Mouse (Mus musculus) frontal cortex, postnatal 10 days (tissue): ENCODE measurements around the gene Rb1.

Experiments
- DNase-seq, 2 experiments: peaks; one replicate each; pipeline ENCODE4 v3.0.0; 2022; ENCODE audit warnings: low spot score in 2 of 2, mixed read lengths in 1 of 2

Rb1 gene

DNA sequence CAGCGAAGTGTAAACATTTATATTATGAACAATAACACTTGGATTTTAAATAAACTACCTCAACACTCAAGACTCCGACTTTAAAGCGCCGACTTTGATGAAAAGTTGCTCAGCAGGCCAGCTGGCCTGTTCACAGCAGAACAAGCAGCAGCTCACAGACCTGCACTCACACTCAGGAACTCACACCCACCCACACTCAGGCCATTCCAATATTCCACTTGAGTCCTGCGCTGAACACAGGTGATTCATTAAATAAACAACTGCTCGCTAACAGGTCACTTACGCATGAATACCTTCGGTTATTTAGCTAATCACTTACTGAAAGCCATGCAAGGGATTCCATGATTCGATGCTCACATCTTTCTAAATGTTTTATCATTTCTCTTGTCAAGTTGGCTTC lies 63.4 kb downstream of the Rb1 start:
- no peak for DNase-seq

DNA sequence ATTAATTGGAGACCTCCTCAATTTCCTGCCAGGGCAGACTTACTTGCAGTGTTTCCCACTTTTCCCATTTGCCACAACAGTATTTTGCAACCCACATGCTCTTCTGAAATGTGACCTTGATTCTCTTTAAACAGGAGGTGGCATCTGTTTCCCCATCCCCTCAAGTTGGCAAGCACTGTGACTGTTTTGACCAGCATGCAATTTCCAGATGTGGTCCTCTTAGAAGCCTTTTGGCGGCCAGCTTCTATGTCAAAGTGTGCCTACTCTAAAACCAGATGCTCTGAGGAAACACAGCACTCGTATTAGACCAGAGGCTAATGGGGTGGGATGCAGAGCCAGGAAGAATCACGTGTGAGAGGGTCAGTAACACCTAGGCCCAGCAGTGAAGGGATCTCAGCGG lies 67.4 kb downstream of the Rb1 start:
- no peak for DNase-seq

DNA sequence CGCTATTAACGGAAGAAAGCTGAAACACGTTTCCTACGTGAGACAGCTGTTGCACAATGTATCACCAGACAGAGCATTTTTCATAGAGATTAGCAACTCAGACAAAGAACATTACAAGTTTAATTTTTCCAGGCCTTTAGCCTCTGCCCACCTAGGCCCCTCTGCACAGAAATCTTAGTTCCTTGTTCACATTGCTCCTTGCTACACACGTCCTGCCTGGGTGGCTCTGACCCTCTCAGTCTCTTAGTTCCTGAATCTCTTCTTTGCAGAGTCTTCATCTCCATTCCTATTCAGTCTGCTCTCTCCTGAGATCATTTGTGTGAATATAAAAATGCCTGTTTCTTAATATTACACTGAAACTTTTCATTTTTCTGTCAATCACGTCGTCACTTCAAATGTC lies 68.3 kb downstream of the Rb1 start:
- no peak for DNase-seq

DNA sequence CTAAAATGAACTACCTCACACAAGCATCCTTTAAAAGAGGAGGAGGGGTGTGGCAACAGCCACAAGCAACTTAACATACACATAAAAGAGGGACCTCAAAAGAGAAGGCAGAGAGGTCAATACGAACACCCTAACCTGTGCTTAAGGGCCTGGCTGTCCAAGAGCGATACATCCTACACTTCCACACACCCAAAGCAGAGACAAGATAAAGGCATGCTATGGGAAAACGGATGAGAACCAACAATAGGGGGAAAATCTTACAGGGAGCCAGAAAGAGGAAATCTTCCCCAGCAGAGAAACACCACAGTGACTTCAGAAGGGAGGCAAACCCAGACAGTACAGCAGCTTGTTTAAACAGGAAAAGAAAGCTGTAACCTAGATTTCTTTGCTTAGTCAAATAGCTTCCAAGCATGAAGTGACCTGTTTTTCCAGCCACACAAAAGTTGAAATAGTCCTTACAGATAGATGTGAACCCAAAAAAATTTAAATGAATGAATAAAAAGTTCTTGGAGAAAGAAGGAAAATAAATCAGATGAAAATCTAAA lies 70.1 kb downstream of the Rb1 start:
- DNase-seq = no peak

DNA sequence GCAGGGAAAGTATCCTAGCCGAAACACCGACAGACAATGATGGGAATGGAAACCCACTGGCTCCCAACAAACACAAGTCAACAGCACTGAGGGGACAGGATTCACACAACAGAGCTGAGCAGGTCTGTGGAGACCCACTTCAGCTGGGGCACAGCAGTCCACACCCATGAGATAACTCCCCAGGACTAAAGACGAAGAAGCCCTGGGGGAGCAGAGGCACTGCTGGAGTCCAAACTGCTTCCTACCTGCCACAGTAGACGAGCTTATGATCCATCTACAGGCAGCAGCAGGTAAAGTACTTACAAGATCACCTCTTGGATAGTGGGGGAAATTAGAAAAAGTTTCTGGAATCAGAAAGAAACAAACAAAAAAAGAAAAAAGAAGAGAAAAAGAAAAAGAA lies 71.2 kb downstream of the Rb1 start:
- DNase-seq = no peak

DNA sequence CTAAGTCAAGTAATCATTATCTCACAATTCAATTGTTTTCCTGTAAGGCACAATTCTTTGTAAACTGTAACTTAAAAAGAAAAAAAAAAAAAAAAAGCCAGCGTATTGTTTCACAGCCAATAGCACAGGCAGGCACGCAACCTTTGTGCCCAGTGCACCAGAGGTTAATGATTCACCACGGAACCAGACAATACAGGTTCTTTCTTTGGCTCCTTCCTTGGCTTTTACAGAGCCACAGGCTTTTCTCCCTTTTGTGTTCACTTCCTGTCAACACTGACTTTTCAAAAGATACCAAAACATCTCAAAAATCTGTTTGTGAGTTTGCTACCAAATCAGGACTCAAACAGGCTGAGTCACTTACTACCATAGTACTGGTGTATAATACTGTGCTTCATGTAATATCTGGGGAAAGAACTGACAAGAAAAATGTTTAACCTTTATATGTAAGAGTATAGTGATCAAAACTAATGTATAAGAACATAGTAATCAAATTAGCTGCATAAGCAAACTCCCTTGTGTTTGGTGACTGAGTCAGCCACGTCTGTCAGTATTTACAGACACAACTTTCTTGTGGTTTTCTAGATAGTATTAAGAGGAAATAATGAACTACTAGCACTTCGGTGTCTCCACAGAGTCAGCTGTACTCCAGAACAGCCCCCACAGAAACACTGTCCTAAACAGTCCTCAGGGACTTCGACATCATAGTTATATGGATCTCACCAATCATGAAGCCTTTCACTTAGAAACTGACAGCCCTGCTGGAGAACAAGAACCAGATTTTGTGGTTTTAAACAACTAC lies 72.0 kb downstream of the Rb1 start:
- no peak for DNase-seq

DNA sequence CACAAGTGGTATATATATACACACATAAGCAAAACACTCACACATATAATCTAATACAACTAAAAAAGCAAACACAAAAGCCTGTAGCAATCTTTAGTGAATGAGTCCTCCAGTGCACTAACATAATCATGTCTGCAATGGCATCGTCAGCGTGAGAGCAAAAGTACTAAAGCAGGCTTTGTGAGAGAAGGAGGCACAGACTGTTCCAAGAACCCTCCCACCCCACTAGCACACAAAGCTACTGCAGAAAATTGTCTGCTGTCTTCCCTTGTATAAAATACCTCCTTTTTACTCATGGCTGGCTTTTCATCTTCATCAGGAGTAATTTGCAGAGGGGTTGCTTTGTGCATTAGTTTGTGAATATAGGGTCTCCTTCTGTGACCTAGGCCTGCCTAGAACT lies 73.3 kb downstream of the Rb1 start:
- no peak for DNase-seq

DNA sequence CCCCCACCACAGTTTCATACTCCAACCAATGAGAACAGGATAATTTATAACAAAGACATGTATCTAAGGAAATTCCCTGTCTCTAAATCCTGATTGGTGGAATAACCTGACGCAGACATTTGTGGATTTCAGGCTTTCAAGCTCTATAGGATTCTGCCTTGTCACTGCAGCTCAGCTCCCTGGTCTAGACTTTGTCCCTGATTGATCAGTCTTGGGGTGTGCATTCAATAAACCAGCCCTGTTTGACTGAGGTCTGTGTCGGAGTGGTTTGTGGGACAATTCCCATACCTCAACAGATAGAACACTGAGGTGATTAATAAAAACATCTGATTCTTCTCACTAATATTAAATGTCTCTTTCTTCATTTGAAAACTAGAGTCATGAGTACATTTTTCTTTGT lies 75.6 kb downstream of the Rb1 start:
- DNase-seq = no peak

DNA sequence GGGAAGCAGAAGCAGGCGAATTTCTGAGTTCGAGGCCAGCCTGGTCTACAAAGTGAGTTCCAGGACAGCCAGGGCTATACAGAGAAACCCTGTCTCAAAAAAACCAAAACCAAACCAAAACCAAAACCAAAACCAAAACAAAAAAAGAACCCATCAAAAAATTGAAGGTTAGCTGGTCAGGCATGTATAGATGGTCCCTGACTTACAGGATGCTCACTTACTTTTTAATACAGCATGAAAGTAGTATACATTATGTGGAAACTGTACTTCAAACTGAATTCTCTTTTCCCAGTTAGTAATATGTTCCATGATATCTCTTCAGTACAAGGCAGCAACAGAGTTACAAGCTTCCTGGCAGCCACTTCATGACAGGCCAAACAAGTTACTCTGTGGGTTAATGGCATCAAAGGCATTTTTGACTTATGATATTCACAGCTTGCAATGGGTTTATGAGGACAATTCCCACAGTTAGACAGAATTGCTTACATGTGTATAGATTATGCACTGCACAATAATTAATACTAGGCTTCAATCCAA lies 81.5 kb downstream of the Rb1 start:
- DNase-seq = no peak

DNA sequence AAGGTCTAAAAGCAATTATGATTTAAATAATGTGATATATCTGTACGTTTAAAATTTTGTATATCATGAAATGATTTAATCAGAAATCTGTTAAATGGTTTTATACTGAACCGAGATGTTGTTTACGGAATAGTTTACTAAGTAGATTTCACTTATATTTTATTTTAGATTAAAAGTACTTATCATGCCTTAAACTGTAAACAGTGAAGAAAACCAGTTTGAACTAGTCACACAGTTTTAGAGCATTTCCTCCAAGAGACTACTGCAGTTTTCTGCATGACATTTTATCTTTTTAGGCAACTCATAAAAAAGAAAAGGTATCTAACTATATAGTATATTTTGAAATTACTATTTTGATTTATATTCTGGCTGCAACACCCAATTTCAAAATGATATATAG lies 85.8 kb downstream of the Rb1 start:
- DNase-seq = no peak

DNA sequence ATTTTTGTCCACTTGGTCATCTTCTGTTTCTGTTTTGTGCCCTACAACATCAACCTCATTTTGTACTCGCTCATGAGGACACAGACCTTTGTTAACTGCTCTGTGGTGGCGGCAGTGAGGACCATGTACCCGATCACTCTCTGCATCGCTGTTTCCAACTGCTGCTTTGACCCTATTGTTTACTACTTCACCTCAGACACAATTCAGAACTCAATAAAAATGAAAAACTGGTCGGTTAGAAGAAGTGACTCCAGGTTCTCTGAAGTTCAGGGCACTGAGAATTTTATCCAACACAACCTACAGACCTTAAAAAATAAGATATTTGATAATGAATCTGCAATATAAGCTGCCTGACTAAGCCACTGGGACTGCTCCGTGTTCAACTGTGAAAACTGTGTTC lies 86.3 kb downstream of the Rb1 start:
- DNase-seq = no peak

DNA sequence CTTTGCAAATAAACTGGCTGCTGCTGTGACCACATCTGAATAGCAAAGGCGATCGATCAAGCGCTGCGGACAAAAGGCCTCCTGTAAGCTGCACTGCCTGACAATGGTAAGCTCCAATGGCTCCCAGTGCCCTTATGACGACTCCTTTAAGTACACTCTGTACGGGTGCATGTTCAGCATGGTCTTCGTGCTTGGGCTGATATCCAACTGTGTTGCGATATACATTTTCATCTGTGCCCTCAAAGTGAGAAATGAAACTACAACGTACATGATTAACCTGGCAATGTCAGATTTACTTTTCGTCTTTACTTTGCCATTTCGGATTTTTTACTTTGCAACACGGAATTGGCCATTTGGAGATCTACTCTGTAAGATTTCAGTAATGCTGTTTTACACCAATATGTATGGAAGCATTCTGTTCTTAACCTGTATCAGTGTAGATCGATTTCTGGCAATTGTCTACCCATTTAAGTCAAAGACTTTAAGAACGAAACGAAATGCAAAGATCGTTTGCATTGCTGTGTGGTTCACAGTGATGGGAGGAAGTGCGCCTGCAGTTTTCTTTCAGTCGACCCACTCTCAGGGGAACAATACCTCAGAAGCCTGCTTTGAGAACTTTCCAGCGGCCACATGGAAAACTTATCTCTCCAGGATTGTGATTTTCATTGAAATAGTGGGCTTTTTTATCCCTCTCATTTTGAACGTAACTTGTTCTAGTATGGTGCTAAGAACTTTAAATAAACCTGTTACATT lies 86.9 kb downstream of the Rb1 start:
- DNase-seq = no peak

DNA sequence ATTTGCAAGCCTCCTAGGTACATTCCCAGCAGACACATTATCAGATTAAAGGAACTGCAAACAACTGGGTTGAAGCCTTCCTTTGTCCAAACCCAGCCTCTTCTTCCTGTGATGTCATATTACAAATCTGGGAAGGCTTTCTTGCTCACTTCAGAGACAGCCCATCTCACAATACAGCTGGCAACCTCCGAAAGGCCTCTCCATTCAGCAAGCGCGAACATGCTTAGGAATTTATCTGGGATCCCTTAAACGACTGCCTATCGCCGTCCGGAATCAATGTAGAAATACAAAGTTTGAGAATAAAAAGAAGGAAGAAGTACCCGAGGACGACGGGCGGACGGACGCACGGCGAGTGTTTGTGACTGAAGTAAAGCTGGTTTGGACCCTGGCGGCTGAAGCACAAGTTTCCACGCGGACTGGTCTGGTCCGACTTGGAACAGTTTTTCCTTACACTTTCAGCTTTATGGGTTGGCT lies 87.7 kb downstream of the Rb1 start, which contains the start of gene Lpar6:
Gene Lpar6 (plus strand): TSS at position 48 of the 474 bp plus-strand sequence.
- DNase-seq = peak in 1 of 2 experiments; percentile 22

DNA sequence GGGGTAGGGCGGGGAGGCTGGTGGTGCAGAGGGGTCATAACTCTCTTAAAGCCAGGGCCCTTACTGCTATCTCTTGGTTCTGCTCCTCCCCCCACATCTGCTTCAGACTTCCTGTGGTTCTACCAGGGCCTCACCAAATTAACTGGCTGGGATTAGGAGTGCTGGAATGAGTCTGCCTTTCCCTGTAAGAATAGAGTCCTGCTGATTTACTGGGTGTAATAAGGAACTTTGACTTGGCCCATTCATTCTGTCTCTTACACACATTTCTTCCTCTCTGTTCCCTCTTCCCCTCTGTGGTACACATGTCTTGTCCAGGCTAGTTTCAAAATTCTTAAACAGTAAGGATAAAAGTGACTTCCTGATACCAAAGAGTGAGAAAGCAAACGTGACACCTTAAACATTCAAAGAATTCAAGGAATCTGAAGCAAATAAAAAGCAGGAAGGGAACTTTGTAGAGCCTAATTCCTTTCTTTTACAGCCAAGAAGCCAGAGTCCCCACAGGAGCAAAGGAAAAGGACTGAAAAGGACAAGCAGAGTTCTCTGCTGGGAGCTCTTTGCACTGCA lies 91.1 kb downstream of the Rb1 start:
- DNase-seq = no peak

DNA sequence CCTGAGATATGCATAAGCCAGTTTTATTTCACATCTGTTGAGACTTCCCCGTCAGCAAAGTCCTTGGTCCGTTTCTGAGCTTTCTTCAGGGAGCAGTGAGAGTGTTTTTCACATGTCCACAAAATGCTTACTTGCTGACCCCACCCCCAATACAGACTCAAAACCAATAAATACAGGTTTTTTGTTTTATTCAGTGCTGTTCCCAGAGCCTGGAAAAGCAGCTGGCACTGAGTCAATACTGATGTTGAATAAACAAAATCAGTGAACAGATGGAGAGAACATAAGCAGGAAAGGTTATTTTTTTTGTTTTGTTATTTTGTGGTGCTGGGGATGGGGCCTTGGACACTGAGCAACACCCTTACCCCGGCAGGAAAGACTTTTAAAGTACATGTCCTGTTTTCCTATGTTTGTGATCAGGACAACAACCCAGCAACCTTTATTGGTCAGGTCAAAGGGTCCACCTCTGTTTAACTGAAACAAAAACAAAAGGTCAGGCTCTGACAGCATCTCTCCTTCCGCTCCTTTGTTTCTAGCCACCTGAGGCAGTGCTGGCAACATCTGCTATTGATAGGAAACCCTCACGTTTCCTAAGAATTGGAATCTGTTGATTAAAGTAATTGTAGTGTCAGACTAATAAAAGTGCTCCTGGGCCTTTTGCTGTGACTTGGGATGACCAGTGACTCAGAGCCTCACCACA lies 94.2 kb downstream of the Rb1 start:
- DNase-seq = no peak

DNA sequence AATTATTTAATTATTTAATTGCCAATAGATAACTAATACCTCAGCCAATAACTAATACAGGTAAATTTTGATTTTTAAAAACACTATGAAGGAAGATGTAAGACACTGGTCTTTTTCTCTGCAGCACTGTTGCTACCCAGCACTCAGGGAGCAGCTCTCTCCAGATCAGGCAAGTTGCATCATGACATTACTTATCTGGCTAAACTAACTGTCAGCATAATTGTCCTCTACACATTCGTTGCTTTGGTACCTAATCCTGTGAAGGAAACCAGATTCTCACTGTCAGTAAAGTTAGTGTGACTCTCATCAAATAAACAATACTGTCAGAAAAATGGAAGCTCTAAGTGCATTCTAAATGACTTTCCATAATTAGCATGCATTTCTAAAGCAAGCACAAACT lies 98.8 kb downstream of the Rb1 start:
- no peak for DNase-seq

DNA sequence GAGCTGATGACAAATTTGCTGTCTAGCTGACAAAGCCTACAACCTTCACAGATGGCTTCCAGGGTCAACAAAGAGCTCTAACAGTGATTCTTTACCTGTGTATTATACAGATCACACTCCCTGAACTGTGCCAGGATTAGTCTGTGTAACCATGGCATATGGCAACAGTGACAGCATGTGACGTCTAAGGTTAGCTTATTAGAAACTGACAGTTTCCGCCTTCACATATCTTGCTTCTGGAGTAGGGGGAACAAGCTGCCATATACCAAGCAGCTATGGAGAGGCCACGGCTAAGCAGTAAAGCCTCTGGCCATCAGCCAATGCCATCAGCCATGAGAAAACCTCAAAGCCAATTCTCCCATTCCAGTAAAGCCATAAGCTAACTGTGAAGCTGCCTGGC lies 99.3 kb downstream of the Rb1 start:
- DNase-seq = no peak

DNA sequence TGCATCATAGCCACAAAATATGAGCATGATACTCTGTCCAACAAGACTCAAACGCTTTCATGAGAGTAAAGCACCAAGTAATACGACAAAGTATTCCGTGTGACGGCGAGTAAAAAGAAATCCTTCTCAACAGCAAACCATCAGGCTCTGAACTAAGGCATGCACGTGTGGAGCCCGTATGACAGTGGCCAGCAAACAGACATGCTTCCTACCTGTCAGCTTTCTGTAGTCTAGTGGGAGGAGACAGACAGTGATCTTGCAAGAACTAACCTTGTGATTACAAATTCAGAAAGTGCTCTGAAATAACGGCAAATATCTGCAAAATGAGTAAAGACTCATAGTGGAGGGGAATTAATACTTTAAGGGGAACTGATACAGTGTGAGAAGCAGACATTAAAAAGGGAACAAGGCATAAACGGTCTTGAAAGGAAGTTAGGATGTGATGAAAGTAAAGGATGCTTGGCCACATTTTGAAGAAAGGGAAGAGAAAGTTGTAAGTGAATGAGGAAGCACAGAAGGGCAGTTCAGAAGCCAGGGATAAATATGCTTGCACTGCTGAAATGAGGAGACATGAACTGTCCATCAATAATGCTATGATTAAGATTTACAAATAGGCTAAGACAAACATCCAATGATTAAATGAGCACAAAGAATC lies 103.2 kb downstream of the Rb1 start:
- no peak for DNase-seq

DNA sequence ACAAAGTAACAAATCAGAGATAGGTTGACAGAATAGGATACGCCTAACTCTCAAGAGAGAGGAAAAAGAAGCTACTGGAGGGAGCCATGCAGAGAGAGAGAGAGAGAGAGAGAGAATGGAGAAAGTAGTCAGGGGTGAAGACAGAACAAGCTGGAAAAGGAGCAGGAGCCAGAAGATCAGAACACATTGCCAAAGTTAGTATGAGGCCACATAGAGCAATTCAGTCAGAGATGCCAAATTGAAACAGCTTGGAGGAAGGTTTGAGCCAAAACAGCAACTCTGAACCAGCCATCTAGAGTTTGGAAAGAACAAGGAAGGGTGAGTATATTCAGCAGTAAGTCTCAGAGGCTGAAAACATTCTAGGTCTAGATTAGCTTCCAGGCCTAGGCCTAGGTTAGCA lies 108.6 kb downstream of the Rb1 start:
- no peak for DNase-seq

DNA sequence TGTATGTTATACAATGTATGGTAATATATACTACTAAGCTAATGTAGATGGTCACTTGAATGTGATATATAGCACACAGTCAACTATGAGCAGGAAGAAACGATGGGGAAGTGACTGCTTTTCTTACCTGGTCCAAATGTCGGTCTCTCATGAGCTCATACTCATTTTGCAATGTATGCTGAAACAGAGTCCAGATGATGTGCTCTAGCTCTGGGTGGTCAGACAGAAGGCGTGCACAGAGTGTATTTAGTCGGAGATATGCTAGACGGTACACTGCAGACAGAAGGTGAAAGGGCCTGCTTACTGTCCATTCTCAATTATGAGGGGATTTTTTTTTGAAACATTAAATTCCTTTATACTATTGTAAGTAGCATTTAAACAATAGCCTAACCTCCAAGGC lies 114.1 kb downstream of the Rb1 start:
- DNase-seq = no peak

DNA sequence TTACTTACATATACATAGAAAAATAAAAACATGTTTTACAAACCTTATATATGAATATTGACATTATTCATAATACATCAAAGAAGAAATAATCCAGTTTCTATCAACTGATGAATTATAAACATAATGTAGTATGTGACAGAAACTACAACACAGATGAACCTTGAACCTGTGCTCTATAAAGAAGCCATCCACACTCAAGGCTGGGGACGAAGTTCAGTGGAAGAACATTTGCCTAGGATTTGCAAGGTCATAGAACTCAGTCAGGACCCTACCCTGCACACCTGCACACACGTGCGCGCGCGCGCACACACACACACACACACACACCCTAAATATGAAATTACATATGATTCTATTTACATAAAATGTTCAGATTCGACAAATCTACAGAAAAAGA lies 115.4 kb downstream of the Rb1 start:
- DNase-seq = no peak
